Mouse (Mus musculus) thymus, postnatal 25 days (tissue): ENCODE measurements around the gene Xpr1.

Experiments
- DNase-seq: peaks from one replicate; pipeline ENCODE4 v3.0.0; 2022

Gene Xpr1

GRCm38 (mm10) chr1:155416701-155417677 lies at the start of gene Xpr1:
TSS of gene Xpr1 (minus strand) at chr1:155417415.
- DNase-seq, result peak; percentile 97

- DNase-seq, result no peak
Measured at GRCm38 (mm10) chr1:155463442-155463841, 46.2 kb upstream of the Xpr1 start.

GRCm38 (mm10) chr1:155462582-155462981 lies 45.4 kb upstream of the Xpr1 start:
- no peak for DNase-seq

- no peak for DNase-seq
Measured at GRCm38 (mm10) chr1:155457532-155457931, 40.3 kb upstream of the Xpr1 start.

GRCm38 (mm10) chr1:155453180-155453579 lies 36.0 kb upstream of the Xpr1 start:
- DNase-seq, result no peak

- no peak for DNase-seq
Measured at GRCm38 (mm10) chr1:155448932-155449331, 31.7 kb upstream of the Xpr1 start.

GRCm38 (mm10) chr1:155447277-155447676 lies 30.1 kb upstream of the Xpr1 start:
- no peak for DNase-seq

GRCm38 (mm10) chr1:155443115-155443514 lies 25.9 kb upstream of the Xpr1 start:
- DNase-seq, result no peak

GRCm38 (mm10) chr1:155442521-155443001 lies 25.3 kb upstream of the Xpr1 start:
- DNase-seq, result no peak

GRCm38 (mm10) chr1:155439551-155439950 lies 22.3 kb upstream of the Xpr1 start:
- no peak for DNase-seq

- no peak for DNase-seq
Measured at GRCm38 (mm10) chr1:155438525-155438924, 21.3 kb upstream of the Xpr1 start.

- no peak for DNase-seq
Measured at GRCm38 (mm10) chr1:155429304-155429703, 12.1 kb upstream of the Xpr1 start.

GRCm38 (mm10) chr1:155427126-155427865 lies 10.1 kb upstream of the Xpr1 start:
- no peak for DNase-seq

- DNase-seq, result no peak
Measured at GRCm38 (mm10) chr1:155425743-155426315, 8.6 kb upstream of the Xpr1 start.

GRCm38 (mm10) chr1:155425285-155425684 lies 8.1 kb upstream of the Xpr1 start:
- no peak for DNase-seq

- DNase-seq, result no peak
Measured at GRCm38 (mm10) chr1:155423801-155424200, 6.6 kb upstream of the Xpr1 start.

- no peak for DNase-seq
Measured at GRCm38 (mm10) chr1:155422022-155422421, 4.8 kb upstream of the Xpr1 start.

GRCm38 (mm10) chr1:155416147-155416700 lies 991 bp downstream of the Xpr1 start:
- DNase-seq, result no peak

- no peak for DNase-seq
Measured at GRCm38 (mm10) chr1:155415421-155415820, 1.8 kb downstream of the Xpr1 start.

- no peak for DNase-seq
Measured at GRCm38 (mm10) chr1:155412705-155413104, 4.5 kb downstream of the Xpr1 start.

GRCm38 (mm10) chr1:155408577-155408966 lies 8.6 kb downstream of the Xpr1 start:
- no peak for DNase-seq

- DNase-seq, result no peak
Measured at GRCm38 (mm10) chr1:155407697-155408576, 9.3 kb downstream of the Xpr1 start.
